Mouse (Mus musculus): ENCODE data around the gene Lsm10.
A peak's percentile ranks its signal among the peaks of the same experiment; 100 is the strongest.
"Not testable (repeated sequence)": the region's sequence is repeated elsewhere in the genome, so short reads cannot be mapped to it uniquely, and the experiment has no call there.

Lsm10 gene

GRCm38 (mm10) chr4:126095622-126096430, 597 bp upstream of the Lsm10 start:
- DNase-seq (ENCODE audit: low spot score in 2 of 2): not testable (repeated sequence)

DNA sequence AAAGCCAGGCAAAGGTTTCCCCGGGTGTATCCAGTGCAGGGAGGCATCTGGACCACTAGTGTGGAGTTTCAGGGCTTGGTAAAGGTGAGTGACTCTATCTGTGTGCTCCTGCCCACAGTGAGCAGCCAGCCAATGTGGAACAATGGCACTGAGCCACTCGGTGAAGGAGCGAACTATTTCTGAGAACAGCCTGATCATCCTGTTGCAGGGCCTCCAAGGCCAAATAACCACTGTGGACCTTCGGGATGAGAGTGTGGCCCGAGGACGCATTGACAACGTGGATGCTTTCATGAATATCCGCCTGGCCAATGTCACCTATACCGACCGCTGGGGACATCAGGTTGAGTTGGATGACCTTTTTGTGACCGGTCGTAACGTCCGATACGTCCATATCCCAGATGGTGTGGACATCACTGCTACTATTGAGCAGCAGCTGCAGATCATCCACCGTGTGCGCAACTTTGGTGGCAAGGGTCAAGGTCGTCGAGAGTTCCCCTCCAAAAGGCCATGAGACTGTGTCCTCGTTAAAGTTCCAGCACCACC, 1.4 kb downstream of the Lsm10 start:
- DNase-seq (ENCODE audit: low spot score in 2 of 2): no peak

DNA sequence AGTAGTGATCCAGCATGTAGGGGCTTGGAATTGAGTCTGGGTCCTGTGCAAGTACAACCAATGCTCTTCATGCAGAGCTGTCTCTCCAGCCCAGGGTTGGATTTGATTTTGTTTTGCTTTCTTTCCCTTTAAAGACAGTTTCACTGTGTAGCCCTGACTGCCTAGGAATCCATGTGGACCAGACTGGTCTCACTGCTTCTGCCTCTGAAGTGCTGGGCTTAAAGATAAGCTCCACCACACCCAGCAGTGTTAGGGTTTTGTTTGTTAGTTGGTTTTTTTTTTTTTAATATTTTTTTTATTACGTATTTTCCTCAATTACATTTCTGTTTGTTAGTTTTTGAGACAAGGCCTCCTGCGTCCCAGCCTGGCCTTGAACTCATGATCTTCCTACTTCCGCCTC, 2.9 kb downstream of the Lsm10 start:
- no peak for DNase-seq (ENCODE audit: low spot score in 2 of 2)

DNA sequence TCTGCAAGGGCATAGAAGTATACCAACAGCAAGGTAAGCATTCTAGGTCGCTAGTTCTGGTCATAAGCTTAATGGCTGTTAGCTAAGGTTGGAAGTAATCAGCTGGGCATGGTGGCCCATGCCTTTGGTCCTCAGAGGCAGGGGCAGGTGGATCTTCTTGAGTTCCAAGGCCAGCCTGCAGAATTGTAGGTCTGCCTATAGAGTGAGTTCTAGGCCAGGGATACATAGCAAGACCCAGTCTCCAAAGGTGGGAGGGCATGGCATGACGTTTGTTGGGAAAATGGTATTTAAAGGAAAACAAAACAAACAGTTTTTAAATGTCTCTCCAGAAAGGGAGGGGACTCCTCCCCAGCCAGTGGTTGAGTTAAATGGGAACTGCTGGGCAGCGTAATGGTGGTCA, 4.3 kb downstream of the Lsm10 start:
- no peak for DNase-seq (ENCODE audit: low spot score in 2 of 2)

DNA sequence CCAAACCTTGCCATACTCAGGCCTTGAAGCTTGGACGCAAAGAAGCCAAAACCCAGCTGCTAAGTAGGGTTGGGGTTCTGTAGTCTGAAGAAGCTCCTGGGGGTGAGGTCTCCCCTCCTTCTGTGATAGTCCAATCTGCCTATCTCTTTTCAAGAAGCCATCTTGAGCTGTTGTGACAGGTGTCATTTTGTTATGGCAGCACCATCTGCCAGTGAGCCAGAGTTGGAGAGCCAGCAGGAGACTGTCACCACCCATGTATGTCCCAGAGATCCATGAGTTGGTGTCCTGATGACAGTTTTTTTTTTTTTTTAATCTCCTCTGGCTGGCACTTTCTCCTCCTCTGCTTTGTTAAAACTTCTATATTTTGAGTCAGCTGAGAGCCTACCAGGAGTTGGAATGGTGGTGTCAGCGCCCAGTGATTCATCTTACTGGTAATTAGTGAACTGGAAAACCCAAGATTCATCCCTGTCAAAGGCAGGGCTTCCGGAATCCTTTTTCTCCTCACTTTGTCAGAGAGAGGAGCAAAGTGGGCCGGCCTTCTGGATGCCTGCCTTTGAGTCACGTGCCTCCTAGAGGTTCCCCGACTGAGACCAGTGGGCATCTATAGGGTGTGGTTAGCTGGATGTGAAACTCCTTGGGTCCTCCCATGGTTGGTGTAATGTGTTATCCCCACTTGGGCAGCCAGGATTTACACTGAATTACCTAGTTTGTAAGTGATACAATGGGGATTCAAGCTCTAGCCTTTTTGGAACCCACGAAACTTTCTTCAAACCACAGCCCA, 5.8 kb downstream of the Lsm10 start:
- peak; percentile 49 to 50 for DNase-seq (ENCODE audit: low spot score in 2 of 2)

DNA sequence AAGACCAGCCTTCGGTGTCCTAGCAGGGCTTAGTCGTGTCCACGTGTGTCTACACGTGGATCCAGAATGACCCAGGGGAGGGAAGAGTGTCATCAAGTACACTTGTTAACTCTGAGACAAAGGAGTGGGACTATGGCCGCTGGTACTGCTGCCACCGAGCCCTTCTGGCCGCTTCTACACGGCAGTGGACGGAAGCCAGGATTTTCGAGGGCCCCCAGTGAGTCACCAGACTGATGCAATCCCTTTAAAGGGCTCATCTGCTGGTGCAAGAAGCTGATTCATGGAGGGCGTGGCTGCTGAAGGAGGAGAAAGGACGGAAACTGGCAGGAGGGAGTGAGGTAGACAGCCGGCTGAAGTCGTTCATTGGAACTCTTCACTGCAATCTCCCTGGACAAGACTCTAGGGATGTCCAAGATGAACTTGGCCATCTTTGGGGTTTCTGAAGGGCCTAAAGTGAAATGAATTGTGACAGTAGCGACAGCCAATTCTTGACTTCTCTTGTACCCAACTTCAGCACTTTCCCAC, 6.7 kb downstream of the Lsm10 start:
- DNase-seq (ENCODE audit: low spot score in 2 of 2): peak; percentile 79 to 88

DNA sequence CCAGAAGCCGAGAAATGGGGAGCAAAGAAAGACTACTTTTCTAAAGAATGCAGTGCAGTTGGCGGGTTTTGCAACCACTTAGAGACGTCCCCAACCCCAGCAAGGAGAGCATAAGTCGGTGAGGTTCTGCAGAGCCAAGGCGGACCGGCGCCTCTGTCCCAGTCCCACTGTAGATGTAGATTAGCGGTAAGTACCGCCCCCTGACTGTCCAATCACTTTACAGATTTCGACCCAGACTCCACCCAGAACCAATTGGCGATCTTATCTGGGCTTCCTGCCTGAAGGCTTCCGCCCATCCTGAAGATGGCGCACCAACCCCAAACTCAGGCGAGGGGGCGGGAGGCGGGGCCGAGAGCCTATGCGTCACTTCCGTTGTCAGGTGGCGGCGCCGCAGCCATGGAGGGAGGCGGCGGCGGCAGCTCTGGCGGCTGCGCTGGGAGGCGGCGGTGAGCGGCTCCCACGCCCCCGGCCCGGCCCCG, 7.2 kb downstream of the Lsm10 start, which contains the start of gene Stk40:
TSS of gene Stk40 (plus strand) at position 368 of the 479 bp plus-strand sequence.
- peak; percentile 95 to 97 for DNase-seq (ENCODE audit: low spot score in 2 of 2)

GRCm38 (mm10) chr4:126104261-126105075, 8.0 kb downstream of the Lsm10 start:
- peak in 1 of 2 experiments; percentile 47 for DNase-seq (ENCODE audit: low spot score in 2 of 2)

- DNase-seq (ENCODE audit: low spot score in 2 of 2): no peak
Observed at GRCm38 (mm10) chr4:126105131-126105783, 8.8 kb downstream of the Lsm10 start.

DNA sequence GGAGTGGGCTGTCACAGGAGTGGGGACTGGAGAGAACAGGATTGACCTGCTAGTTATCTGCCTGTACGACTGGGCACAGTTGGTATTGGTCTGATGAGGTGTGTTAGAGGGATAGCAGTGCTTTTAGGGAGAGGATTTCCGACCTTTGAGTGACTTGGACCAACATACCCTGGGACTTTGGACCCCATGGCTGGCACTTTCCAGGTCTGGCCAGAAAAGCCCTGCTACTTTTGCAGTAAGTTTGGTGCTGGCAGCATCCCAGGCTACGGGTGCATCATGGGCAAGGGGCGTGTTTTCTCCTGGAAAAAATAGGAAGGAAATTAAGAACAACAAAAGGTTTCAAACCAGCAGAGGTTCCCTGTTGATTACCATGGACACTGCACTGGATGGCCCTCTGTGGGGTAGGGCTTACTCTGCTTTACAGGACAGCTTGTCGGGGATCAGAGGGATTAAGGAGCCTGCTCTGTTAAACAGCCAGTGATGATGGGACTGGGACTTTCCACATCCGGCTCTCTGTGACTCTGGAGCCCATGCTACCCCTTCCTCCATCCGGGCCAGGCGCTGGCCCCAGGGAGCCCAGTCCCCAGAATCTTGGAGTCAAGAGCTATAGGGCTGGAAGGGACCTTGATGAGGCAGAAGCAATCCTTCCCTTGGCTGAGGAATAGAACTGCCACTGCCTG, 11.8 kb downstream of the Lsm10 start:
- no peak for DNase-seq (ENCODE audit: low spot score in 2 of 2)

GRCm38 (mm10) chr4:126109613-126110373, 13.4 kb downstream of the Lsm10 start:
- no peak for DNase-seq (ENCODE audit: low spot score in 2 of 2)

DNA sequence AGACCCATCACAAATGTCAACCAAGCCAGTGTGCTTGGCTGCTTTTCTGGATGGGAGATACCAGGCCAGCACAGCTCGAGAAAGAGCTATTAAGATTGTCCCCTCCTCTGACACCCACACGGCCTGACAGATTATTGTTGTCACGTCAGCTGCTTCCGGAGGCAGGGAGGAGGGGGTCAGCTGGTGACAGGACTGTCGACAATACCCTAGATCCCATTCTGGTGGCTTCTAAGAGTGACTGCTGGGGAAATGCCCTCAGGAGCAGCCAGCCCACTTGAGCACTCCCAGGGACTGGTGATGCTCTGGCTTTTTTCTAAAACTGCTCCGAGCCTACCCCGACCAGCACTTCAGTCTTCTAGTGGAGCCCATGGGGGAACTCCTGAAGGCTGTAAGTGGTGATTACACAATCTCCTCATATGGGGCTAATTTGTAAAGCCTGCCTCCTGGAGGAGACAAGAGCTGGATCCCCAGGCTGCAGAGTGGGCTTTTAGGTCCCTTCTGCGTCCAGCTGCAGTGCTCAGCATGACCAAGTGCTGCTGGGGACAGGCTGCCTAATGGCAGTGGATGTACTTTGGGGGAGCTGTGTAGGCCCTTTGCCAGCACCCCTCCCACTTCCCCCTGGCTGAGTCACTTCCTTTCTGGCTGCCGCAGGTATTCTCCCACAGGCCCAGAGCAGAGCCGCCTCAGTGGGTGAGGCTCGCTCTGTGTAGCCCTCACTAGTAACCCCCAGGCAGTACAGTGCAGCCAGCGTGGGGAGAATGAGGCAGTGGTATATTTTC, 14.1 kb downstream of the Lsm10 start:
- DNase-seq (ENCODE audit: low spot score in 2 of 2): peak; percentile 59 to 88

GRCm38 (mm10) chr4:126111153-126111549, 14.7 kb downstream of the Lsm10 start:
- DNase-seq (ENCODE audit: low spot score in 2 of 2): no peak

- no peak for DNase-seq (ENCODE audit: low spot score in 2 of 2)
Observed at GRCm38 (mm10) chr4:126113243-126113642, 16.8 kb downstream of the Lsm10 start.

GRCm38 (mm10) chr4:126113943-126114342, 17.5 kb downstream of the Lsm10 start:
- DNase-seq (ENCODE audit: low spot score in 2 of 2): peak in 1 of 2 experiments; percentile 27

GRCm38 (mm10) chr4:126115411-126115810, 19.0 kb downstream of the Lsm10 start:
- no peak for DNase-seq (ENCODE audit: low spot score in 2 of 2)

DNA sequence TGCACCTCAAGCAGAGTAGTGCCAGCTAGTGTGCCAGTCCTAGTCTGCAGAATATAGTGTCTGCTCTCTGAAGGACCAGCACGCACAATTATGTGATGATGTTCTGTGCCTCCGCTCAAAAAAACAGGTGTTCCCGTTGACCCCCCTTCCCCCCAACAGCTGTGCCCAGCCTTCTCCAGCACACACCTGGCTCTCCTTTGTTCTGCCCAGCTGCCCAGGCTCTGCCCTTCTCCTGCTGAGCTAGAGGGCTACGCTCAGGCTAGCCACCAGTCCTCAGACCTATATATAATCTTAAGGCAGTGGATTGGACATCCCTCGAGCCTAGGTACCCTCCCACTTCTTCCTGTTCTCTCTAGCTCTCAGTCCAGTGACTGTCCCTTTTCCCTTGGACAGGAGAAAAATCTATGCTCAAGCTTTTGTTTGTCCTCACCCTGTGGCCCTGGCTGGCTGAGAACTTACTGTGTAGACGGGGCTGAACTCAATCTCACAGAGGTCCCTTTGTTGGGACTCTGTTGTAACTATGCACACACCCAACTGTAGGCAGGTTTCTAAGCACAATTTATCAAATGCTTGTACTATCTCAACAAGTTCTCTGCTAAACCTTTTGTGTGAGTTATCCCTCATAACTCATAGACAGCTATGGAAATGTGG, 19.6 kb downstream of the Lsm10 start:
- no peak for DNase-seq (ENCODE audit: low spot score in 2 of 2)

DNA sequence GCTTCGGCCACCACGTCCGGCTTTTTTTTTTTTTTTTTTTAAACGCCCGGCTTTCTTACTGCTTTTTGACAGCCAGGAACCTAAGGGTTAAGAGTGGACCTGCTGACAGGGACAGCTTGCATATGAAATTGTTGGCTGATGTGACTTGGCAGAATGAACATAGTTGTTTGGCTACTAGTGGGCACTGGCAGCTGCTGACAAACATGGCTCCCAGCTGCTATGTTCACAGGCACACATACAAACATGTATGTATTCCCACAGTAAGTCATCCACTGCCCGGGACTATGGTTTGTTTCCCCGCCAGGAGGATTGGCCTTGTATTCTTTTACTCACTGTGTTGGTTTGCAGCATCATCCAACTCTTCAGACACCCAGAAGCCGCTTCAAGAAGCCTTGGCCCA, 20.7 kb downstream of the Lsm10 start:
- no peak for DNase-seq (ENCODE audit: low spot score in 2 of 2)

All from left cerebral cortex, adult 9 months (tissue).